ENCODE assay signal across 19 mouse cellular contexts in genomic region chr7:40422125-40422524, GRCm38 (mm10).
DNase-seq lines count a peak whose midpoint lies in the region; ATAC-seq and TF ChIP-seq lines count a peak whose summit lies in the region.
"Had no signal": no experiment of that assay in that cellular context is flagged by ENCODE, and none has a peak within 500 bp of the region (broad histone marks: within the 10 kb centered on the region; RNA-seq: fewer than 3 reads in every experiment).

No protein-coding gene starts in this region.

- H3K27me3 ChIP-seq in limb, embryonic 14.5 days (ENCODE audit: control insufficient read depth, insufficient read depth, low read length): no peaks in the 10 kb centered on the region
- H3K27me3 ChIP-seq in limb, embryonic 10.5 days (ENCODE audit: low read depth, poor library complexity, severe bottlenecking): no peaks in the 10 kb centered on the region
- no peaks in the 10 kb centered on the region for H3K27me3 ChIP-seq in kidney, embryonic 16.5 days (ENCODE audit: insufficient read depth, low read length)
- H3K27me3 ChIP-seq: CH12.LX; liver, embryonic 12.5 days; midbrain, embryonic 13.5 days had no signal

- H3K27ac ChIP-seq in limb, embryonic 14.5 days (replicated peaks; ENCODE audit: low read depth, low read length): no peak overlapping the region
- H3K27ac ChIP-seq in limb, embryonic 10.5 days: no peak overlapping the region
- no peak overlapping the region for H3K27ac ChIP-seq in kidney, embryonic 16.5 days (ENCODE audit: low read length)
- H3K27ac ChIP-seq: liver, embryonic 12.5 days; midbrain, embryonic 13.5 days had no signal

- H3K4me2 ChIP-seq in limb, embryonic 14.5 days (replicated peaks; ENCODE audit: low read depth, low read length, severe bottlenecking): no peak overlapping the region
- no peak overlapping the region for H3K4me2 ChIP-seq in kidney, embryonic 16.5 days (replicated peaks; ENCODE audit: low read depth, low read length)
- H3K4me2 ChIP-seq: liver, embryonic 12.5 days; lung, embryonic 14.5 days; midbrain, embryonic 13.5 days had no signal

- ATAC-seq in limb, embryonic 14.5 days (ENCODE audit: low FRiP score, low read depth): peak; percentile 55; the same call in 1 of the 2 replicates
- ATAC-seq in kidney, embryonic 16.5 days (ENCODE audit: low FRiP score, low TSS enrichment): no peak
- ATAC-seq: liver, embryonic 12.5 days; midbrain, embryonic 13.5 days had no signal

- WGBS in limb, embryonic 14.5 days: 59% methylated on average over 4 of the region's 4 CpGs
- 76% methylated on average over 4 of the region's 4 CpGs for WGBS in limb, embryonic 10.5 days
- WGBS in kidney, embryonic 16.5 days: 64% methylated on average over 4 of the region's 4 CpGs

- no peak overlapping the region for H3K4me3 ChIP-seq in limb, embryonic 14.5 days (replicated peaks; ENCODE audit: low read length)
- no peak overlapping the region for H3K4me3 ChIP-seq in limb, embryonic 10.5 days
- H3K4me3 ChIP-seq in kidney, embryonic 16.5 days (ENCODE audit: low read length): no peak overlapping the region
- H3K4me3 ChIP-seq: liver, embryonic 12.5 days; midbrain, embryonic 13.5 days had no signal

- peak; percentile 5 for DNase-seq in embryo, embryonic 10.5 days (ENCODE audit: low spot score)
- no peak for DNase-seq in embryo, embryonic 10 days (ENCODE audit: low spot score)
- DNase-seq in limb, embryonic 14.5 days (ENCODE audit: low spot score): peak; percentile 18
- no peak for DNase-seq in limb, embryonic 10.5 days (ENCODE audit: low spot score)
- peak; percentile 11 for DNase-seq in cerebellum, adult 9-11 months
- peak; percentile 24 for DNase-seq in retina, embryonic 14.5 days (ENCODE audit: low spot score)
- no peak for DNase-seq in urinary bladder, adult 2 months (ENCODE audit: low spot score)
- DNase-seq: adrenal gland, adult 2 months; kidney, adult 8-10 months; kidney, postnatal 36 days; layer of hippocampus, adult 9-11 months; lung, embryonic 14.5 days; lung, postnatal 4 days; right cerebral cortex, postnatal 25 days; thymus, postnatal 14 days had no signal

- H3K9me3 ChIP-seq in limb, embryonic 14.5 days (ENCODE audit: control insufficient read depth, low read length): no peaks in the 10 kb centered on the region
- no peaks in the 10 kb centered on the region for H3K9me3 ChIP-seq in limb, embryonic 10.5 days (replicated peaks)
- no peaks in the 10 kb centered on the region for H3K9me3 ChIP-seq in kidney, embryonic 16.5 days (ENCODE audit: low read length)
- H3K9me3 ChIP-seq: liver, embryonic 12.5 days; midbrain, embryonic 13.5 days had no signal

- H3K36me3 ChIP-seq in limb, embryonic 14.5 days (ENCODE audit: control insufficient read depth, insufficient read depth, low read length): no peaks in the 10 kb centered on the region
- H3K36me3 ChIP-seq in limb, embryonic 10.5 days: no peaks in the 10 kb centered on the region
- no peaks in the 10 kb centered on the region for H3K36me3 ChIP-seq in kidney, embryonic 16.5 days (ENCODE audit: insufficient read depth, low read length)
- H3K36me3 ChIP-seq: liver, embryonic 12.5 days; midbrain, embryonic 13.5 days had no signal

- no peak overlapping the region for H3K9ac ChIP-seq in limb, embryonic 14.5 days (ENCODE audit: low read depth, low read length, severe bottlenecking)
- H3K9ac ChIP-seq in kidney, embryonic 16.5 days (replicated peaks; ENCODE audit: low read length): no peak overlapping the region
- H3K9ac ChIP-seq: liver, embryonic 12.5 days; lung, embryonic 14.5 days; midbrain, embryonic 13.5 days had no signal

- no peaks in the 10 kb centered on the region for H3K4me1 ChIP-seq in limb, embryonic 14.5 days (ENCODE audit: control insufficient read depth, insufficient read depth, low read length)
- H3K4me1 ChIP-seq in limb, embryonic 10.5 days: no peaks in the 10 kb centered on the region
- no peaks in the 10 kb centered on the region for H3K4me1 ChIP-seq in kidney, embryonic 16.5 days (ENCODE audit: insufficient read depth, low read length)
- H3K4me1 ChIP-seq: liver, embryonic 12.5 days; midbrain, embryonic 13.5 days had no signal

- TF ChIP-seq POLR2A in limb, embryonic 14.5 days (IDR thresholded peaks at IDR 0.05; ENCODE audit: borderline replicate concordance, extremely low read depth, insufficient read depth, insufficient read length): no peak

Comparison
In these comparisons a context has a peak if more than half of its experiments do, and no peak if none do; other contexts are left out.
1. DNase-seq: peak in embryo, embryonic 10.5 days (single experiment), limb, embryonic 14.5 days (single experiment), cerebellum, adult 9-11 months (single experiment) and retina, embryonic 14.5 days (single experiment); none in embryo, embryonic 10 days (single experiment), limb, embryonic 10.5 days (single experiment) and urinary bladder, adult 2 months (single experiment).